Mouse (Mus musculus) embryo, embryonic 9.5 days (tissue): ENCODE results near the gene Dph2.

Experiments used
- DNase-seq: peaks from one replicate; pipeline ENCODE4 v3.0.0-alpha.2; 2017; ENCODE audit errors: extremely low spot score

Dph2 gene

GRCm38 (mm10) chr4:117872471-117872886 lies 19.4 kb downstream of the Dph2 start, which contains the start of gene Ccdc24:
Gene Ccdc24, minus strand, starts transcription at chr4:117872557.
- DNase-seq = peak; percentile 54

GRCm38 (mm10) chr4:117871787-117872186 lies 20.0 kb downstream of the Dph2 start:
- peak; percentile 11 for DNase-seq

- DNase-seq = no peak
Measured at GRCm38 (mm10) chr4:117870437-117870836, 21.4 kb downstream of the Dph2 start.

- no peak for DNase-seq
Measured at GRCm38 (mm10) chr4:117869317-117869716, 22.5 kb downstream of the Dph2 start.

- peak; percentile 72 for DNase-seq
Measured at GRCm38 (mm10) chr4:117867823-117868222, 24.0 kb downstream of the Dph2 start.

GRCm38 (mm10) chr4:117867000-117867399 lies 24.8 kb downstream of the Dph2 start:
- DNase-seq = no peak

- DNase-seq = no peak
Measured at GRCm38 (mm10) chr4:117866083-117866482, 25.7 kb downstream of the Dph2 start.

- no peak for DNase-seq
Measured at GRCm38 (mm10) chr4:117862823-117863222, 29.0 kb downstream of the Dph2 start.

- DNase-seq = no peak
Measured at GRCm38 (mm10) chr4:117860570-117860969, 31.3 kb downstream of the Dph2 start.

GRCm38 (mm10) chr4:117858794-117859193 lies 33.0 kb downstream of the Dph2 start:
- DNase-seq = no peak

- DNase-seq = no peak
Measured at GRCm38 (mm10) chr4:117855146-117855545, 36.7 kb downstream of the Dph2 start.

- DNase-seq = no peak
Measured at GRCm38 (mm10) chr4:117852152-117852868, 39.5 kb downstream of the Dph2 start.

- DNase-seq = no peak
Measured at GRCm38 (mm10) chr4:117850871-117851270, 41.0 kb downstream of the Dph2 start.

GRCm38 (mm10) chr4:117850176-117850575 lies 41.7 kb downstream of the Dph2 start:
- no peak for DNase-seq

GRCm38 (mm10) chr4:117849506-117849905 lies 42.3 kb downstream of the Dph2 start:
- DNase-seq = no peak

- no peak for DNase-seq
Measured at GRCm38 (mm10) chr4:117849063-117849462, 42.8 kb downstream of the Dph2 start.

- DNase-seq = no peak
Measured at GRCm38 (mm10) chr4:117847011-117847410, 44.8 kb downstream of the Dph2 start.

GRCm38 (mm10) chr4:117846261-117846660 lies 45.6 kb downstream of the Dph2 start:
- DNase-seq = no peak

GRCm38 (mm10) chr4:117845316-117845715 lies 46.5 kb downstream of the Dph2 start:
- no peak for DNase-seq

GRCm38 (mm10) chr4:117844467-117844866 lies 47.4 kb downstream of the Dph2 start:
- DNase-seq = no peak

GRCm38 (mm10) chr4:117843101-117843500 lies 48.7 kb downstream of the Dph2 start:
- DNase-seq = no peak

GRCm38 (mm10) chr4:117841566-117841965 lies 50.3 kb downstream of the Dph2 start:
- no peak for DNase-seq

- DNase-seq = no peak
Measured at GRCm38 (mm10) chr4:117840821-117841220, 51.0 kb downstream of the Dph2 start.

- DNase-seq = no peak
Measured at GRCm38 (mm10) chr4:117839366-117839765, 52.5 kb downstream of the Dph2 start.
